Mouse (Mus musculus) brown adipose tissue, adult 24 weeks (tissue): ENCODE data around the gene Gm21985. TPM values are rescaled to one million over a fixed set of nuclear protein-coding genes. Genes with fewer than 3 reads are reported as not detected.
A peak's percentile ranks its signal among the peaks of the same experiment; 100 is the strongest.
"Not testable (repeated sequence)": the region's sequence is repeated elsewhere in the genome, so short reads cannot be mapped to it uniquely, and the experiment has no call there.

Experiments
- H3K27ac ChIP-seq: fragments of 200-500 bp; replicated peaks from 2 replicates; pipeline ENCODE4 v1.5.1; 2012; ENCODE audit warnings: low read depth, mild to moderate bottlenecking, low read length
- H3K4me1 ChIP-seq: fragments of 200-500 bp; 2 replicates; pipeline ENCODE4 v1.6.1; 2012; ENCODE audit warnings: low read length, mixed read lengths; ENCODE audit not compliant: control insufficient read depth, insufficient read depth, insufficient read length
- H3K4me3 ChIP-seq: fragments of 200-500 bp; 2 replicates; pipeline ENCODE4 v1.5.1; 2012; ENCODE audit warnings: low read depth, mild to moderate bottlenecking, low read length, moderate library complexity; ENCODE audit not compliant: insufficient read depth
- polyA plus RNA-seq: library from polyadenylated mRNA; stranded (reverse); fragments of >200 nt; gene quantifications from 2 replicates; pipeline ENCODE4 v1.2.4, GENCODE M21; 2012; ENCODE audit not compliant: missing spikeins, insufficient read depth, insufficient read length

The Gm21985 gene
- polyA plus RNA-seq, 1 experiment = not detected

DNA sequence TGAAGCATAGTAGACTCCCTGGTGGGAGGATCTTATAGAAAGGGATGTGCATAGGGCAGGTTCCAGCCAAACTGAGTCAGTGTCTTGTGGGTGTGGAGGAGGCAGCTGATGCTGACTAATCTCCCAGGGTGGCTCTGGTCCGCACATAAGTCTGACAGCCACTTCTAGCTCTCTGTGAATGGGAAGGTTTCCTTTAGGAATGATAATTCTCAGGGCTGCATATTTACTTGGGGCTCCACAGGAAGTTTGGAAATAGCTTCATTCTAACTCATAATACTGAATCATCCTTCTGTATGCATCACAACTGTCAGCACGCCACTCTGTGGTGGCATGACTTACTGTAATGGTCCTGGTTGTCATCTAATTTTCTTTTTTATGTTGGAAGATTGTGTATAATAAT is 177.4 kb downstream of the Gm21985 start:
- no peak overlapping the region for H3K4me3 ChIP-seq
- no peak overlapping the region for H3K27ac ChIP-seq

DNA sequence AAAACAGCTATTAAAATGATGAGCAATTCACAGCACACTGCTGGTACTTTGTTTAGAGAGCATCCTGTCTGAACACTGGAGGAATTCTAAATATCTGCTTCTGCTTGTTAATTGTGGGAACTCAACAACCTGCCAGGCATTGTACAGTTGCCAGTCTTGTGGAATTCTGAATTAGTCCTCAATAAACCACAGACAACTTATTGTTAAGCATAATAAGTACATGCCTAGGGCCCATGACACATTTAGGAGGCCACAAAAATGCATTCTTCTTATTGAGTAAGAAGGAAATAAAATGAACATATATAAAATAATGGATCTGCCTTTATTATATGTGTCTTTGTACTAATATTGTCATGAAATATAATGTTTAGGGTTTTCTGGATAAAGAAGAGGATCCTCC is 179.4 kb downstream of the Gm21985 start:
- no peak overlapping the region for H3K27ac ChIP-seq
- no peak overlapping the region for H3K4me3 ChIP-seq
- H3K4me1 ChIP-seq = no peaks in the 10 kb centered on the region

More for the DNA sequence above, 177.4 kb downstream of the Gm21985 start:
- no peaks in the 10 kb centered on the region for H3K4me1 ChIP-seq

- H3K4me3 ChIP-seq, H3K4me1 ChIP-seq: not testable (repeated sequence)
- peak overlapping the region; percentile 18; the same call in 1 of the 2 replicates for H3K27ac ChIP-seq
Observed at GRCm38 (mm10) chr2:112448046-112448445, 181.9 kb downstream of the Gm21985 start.

- Histone ChIP-seq H3K4me3 (no peak overlapping the region), H3K4me1 (no peaks in the 10 kb centered on the region), H3K27ac (peak overlapping the region; percentile 18; the same call in 1 of the 2 replicates)
Observed at GRCm38 (mm10) chr2:112448510-112449059, 182.5 kb downstream of the Gm21985 start.

DNA sequence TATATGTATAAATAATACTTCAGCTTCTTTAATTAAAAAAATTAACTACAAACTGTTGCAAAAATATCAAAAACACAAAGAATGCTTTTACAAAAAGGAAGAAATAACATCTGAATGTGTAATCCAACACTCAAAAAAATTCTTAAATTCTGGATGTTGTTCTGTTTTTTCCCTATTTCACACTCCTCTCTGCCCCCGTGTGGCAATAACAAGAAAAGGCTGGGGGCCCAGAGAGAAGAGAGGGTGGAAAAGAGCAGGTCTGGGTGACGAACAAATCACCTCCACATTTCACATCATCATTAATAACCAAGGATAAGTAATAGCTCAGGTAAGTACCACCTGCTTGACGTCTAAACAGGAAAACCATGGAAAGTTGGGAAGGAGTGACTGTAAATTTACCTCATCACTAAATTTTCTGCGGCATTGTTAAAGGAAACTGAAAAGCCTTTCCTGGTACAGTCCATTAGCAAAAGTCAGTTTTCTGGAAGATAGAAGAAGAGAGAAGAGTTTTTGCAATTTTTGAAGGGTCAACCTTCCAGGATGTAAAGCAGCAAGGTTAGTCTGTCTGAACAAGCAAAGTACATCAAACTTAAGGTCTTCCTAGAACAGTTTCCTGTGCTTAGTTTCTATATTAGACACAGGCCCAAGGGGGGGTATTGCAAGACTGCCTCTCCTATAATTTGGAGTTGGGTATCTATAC is 183.6 kb downstream of the Gm21985 start:
- Histone ChIP-seq H3K4me3 (no peak overlapping the region), H3K4me1 (peaks cover 2% of the 10 kb centered on the region; the same call in 1 of the 2 replicates), H3K27ac (no peak overlapping the region)

GRCm38 (mm10) chr2:112452513-112452912 is 186.4 kb downstream of the Gm21985 start:
- not testable (repeated sequence) for H3K27ac ChIP-seq, H3K4me3 ChIP-seq, H3K4me1 ChIP-seq

DNA sequence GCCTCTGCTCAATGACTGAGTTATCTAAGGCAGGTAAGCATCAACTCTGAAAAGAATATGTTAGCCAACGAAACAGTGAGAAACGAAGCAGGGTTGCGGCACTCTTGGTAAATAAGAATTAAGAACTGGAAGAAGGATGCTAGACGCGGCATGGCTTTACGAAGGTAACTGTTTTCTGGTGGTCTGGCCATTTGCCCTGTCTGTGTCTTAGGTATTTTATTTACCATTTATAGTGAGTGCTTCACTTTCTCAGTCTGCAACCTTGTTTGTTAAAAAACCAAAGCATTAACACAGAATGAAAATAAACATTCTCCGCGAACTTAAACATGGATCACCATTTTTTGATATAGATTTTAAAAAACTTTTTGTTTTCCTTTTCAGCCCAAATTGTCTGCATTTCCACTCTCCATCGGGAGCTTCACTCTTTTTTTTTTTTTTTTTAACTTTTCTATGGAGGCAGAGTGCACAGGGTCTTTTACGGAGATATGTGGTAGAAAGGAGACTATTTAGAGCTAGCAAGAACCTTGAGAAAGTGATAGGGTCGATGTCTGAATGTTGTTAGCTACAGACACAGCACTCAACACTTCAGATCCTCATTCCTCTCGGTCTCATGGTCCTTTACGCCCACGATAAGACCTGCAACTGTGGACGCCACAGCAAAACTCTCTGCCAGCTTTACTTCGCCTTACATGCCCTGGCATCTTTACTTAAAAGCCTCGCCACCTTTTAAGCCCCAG is 188.2 kb downstream of the Gm21985 start:
- H3K4me1 ChIP-seq = peaks cover 2% of the 10 kb centered on the region
- peak overlapping the region; percentile 81 for H3K27ac ChIP-seq
- peak overlapping the region; percentile 81 for H3K4me3 ChIP-seq

DNA sequence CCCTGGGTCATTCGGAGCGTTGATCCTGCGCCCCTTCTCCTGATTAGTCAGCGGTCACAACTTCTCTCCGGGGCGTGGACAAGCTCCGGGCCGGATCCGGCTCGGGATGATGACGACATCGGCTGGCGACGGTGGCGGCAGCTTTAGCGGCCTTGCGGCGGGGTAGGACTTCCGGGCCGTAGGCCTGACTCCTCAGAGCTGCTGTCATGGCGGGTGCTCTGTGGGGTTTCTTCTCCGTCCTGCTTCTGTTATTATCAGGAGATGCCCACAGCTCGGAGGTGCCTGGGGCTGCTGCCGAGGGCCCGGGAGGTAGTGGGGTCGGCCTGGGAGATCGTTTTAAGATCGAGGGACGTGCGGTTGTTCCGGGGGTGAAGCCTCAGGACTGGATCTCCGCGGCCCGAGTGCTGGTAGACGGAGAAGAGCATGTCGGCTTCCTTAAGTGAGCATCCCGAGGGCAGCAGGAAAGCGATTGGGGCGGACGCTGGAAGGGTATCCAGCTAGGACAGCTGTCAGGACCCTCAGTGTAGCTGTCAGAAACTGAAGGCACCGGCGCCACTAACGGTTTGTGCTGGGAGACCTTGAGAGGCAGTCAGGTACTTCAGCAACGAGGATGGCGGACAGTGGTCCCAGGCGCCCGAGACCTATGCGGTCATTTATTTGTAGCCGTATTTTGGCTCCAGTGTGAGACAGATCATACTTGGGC is 188.9 kb downstream of the Gm21985 start, which contains the start of gene Emc7:
TSS of gene Emc7 (plus strand) at position 136 of the 703 bp plus-strand sequence.
- Histone ChIP-seq H3K4me1 (peaks cover 2% of the 10 kb centered on the region), H3K27ac (peak within 1 kb of the TSS; percentile 84), H3K4me3 (peak within 1 kb of the TSS; percentile 81)

Other genes starting within 250 kb of the Gm21985 start
- gene Olfr1311, start 241.9 kb upstream of the Gm21985 start, polyA plus RNA-seq = not detected in 2 replicates
- not detected in 2 replicates for gene Olfr1312, start 216.1 kb upstream of the Gm21985 start, polyA plus RNA-seq
- gene Olfr1313, start 188.5 kb upstream of the Gm21985 start, polyA plus RNA-seq = not detected in 2 replicates
- not detected in 2 replicates for gene Olfr1314, start 169.5 kb upstream of the Gm21985 start, polyA plus RNA-seq
- gene Olfr1315-ps1, start 150.9 kb upstream of the Gm21985 start, polyA plus RNA-seq = not detected in 2 replicates
- gene Olfr1316, start 131.3 kb upstream of the Gm21985 start, polyA plus RNA-seq = not detected in 2 replicates
- not detected in 2 replicates for gene Olfr1317, start 126.0 kb upstream of the Gm21985 start, polyA plus RNA-seq
- not detected in 2 replicates for gene Olfr1318, start 112.1 kb upstream of the Gm21985 start, polyA plus RNA-seq
- 1.3 and 2.0 TPM in 2 replicates for gene Lpcat4, start 26.8 kb upstream of the Gm21985 start, polyA plus RNA-seq
- gene Nutm1, start 7.0 kb upstream of the Gm21985 start, polyA plus RNA-seq = not detected in 2 replicates
- gene Nop10, start 4.4 kb upstream of the Gm21985 start, polyA plus RNA-seq = 166 and 235 TPM in 2 replicates
- gene Slc12a6, start 489 bp upstream of the Gm21985 start, polyA plus RNA-seq = 10.4 and 10.8 TPM in 2 replicates
- 122 and 128 TPM in 2 replicates for gene Emc4, start 101.7 kb downstream of the Gm21985 start, polyA plus RNA-seq
- gene Katnbl1, start 112.9 kb downstream of the Gm21985 start, polyA plus RNA-seq = 6.1 and 8.6 TPM in 2 replicates
- 29.3 TPM in 2 replicates for gene Emc7, start 188.7 kb downstream of the Gm21985 start, polyA plus RNA-seq
- not detected in 2 replicates for gene Chrm5, start 214.5 kb downstream of the Gm21985 start, polyA plus RNA-seq
- 11.8 and 15.8 TPM in 2 replicates for gene Aven, start 226.7 kb downstream of the Gm21985 start, polyA plus RNA-seq